In genomic region chr5:73368845-73369447, GRCm38 (mm10) we compare ENCODE assay signal across 26 mouse cellular contexts. TPM values are rescaled to one million over a fixed set of nuclear protein-coding genes. Genes with fewer than 3 reads are reported as not detected.
A peak's percentile ranks its signal among the peaks of the same experiment; 100 is the strongest.
DNase-seq lines count a peak whose midpoint lies in the region; ATAC-seq and TF ChIP-seq lines count a peak whose summit lies in the region.
"Had no signal": no experiment of that assay in that cellular context is flagged by ENCODE, and none has a peak within 500 bp of the region (broad histone marks: within the 10 kb centered on the region; RNA-seq: fewer than 3 reads in every experiment).

No protein-coding gene starts in this region.

- 55% methylated on average over 10 of the region's 10 CpGs for WGBS in stomach, postnatal 0 days

- peak; percentile 90 for DNase-seq in heart, adult 11 months
- no peak for DNase-seq in heart, adult 8-10 months (ENCODE audit: low spot score)
- DNase-seq in left cerebral cortex, postnatal 25 days (ENCODE audit: low spot score in 2 of 2): peak; percentile 55 to 66
- no peak for DNase-seq in left cerebral cortex, postnatal 10 days (ENCODE audit: extremely low spot score in 1 of 2, low spot score in 2 of 2)
- DNase-seq in ZHBTc4 (ENCODE audit: low read depth, low spot score): peak; percentile 51
- no peak for DNase-seq in stomach, postnatal 0 days (ENCODE audit: low spot score)
- no peak for DNase-seq in kidney, adult 9 months
- DNase-seq in adrenal gland, postnatal 4 days (ENCODE audit: low spot score in 2 of 2): no peak
- DNase-seq: adrenal gland, postnatal 10 days; cerebellum, adult 11 months; cerebellum, postnatal 25 days; embryo, embryonic 11 days; forebrain, postnatal 0 days; kidney, postnatal 36 days; spleen, adult 18-20 months had no signal

- ATAC-seq in stomach, postnatal 0 days (ENCODE audit: low FRiP score, low TSS enrichment): peak; percentile 61; the same call in 1 of the 2 replicates
- ATAC-seq: activated CD4-positive, CD25-positive, alpha-beta regulatory T cell, adult 4 months; forebrain, postnatal 0 days; hindbrain, postnatal 0 days had no signal

- intact Hi-C loops in left cerebral cortex, postnatal 25 days (cut with DNase I): loop anchor here (1.0 kb wide), 1 partner anchor 10 kb away; no protein-coding TSS in a partner anchor
- intact Hi-C loops in left cerebral cortex, postnatal 10 days (cut with DNase I): no loop called here

- no peaks in the 10 kb centered on the region for H3K9me3 ChIP-seq in stomach, postnatal 0 days (ENCODE audit: control insufficient read depth, low read length)
- H3K9me3 ChIP-seq: forebrain, embryonic 10.5 days; limb, embryonic 15.5 days; liver, embryonic 15.5 days; midbrain, embryonic 12.5 days; neural tube, embryonic 12.5 days had no signal

- peak overlapping the region; percentile 61 for H3K27ac ChIP-seq in stomach, postnatal 0 days (replicated peaks)
- H3K27ac ChIP-seq: forebrain, embryonic 10.5 days; hindbrain, postnatal 0 days; limb, embryonic 15.5 days; liver, embryonic 15.5 days; midbrain, embryonic 12.5 days; neural tube, embryonic 12.5 days had no signal

- no peak for TF ChIP-seq CTCF in stomach, postnatal 0 days (IDR thresholded peaks at IDR 0.05; ENCODE audit: low read depth)

- no peak for TF ChIP-seq EP300 in stomach, postnatal 0 days (optimal IDR thresholded peaks at IDR 0.05)

- H3K27me3 ChIP-seq in stomach, postnatal 0 days (ENCODE audit: control insufficient read depth, insufficient read depth, low read length): no peaks in the 10 kb centered on the region
- H3K27me3 ChIP-seq: limb, embryonic 15.5 days; neural tube, embryonic 12.5 days had no signal

- H3K9ac ChIP-seq in stomach, postnatal 0 days (ENCODE audit: low read length): no peak overlapping the region
- H3K9ac ChIP-seq: forebrain, postnatal 0 days; limb, embryonic 15.5 days; liver, embryonic 15.5 days; midbrain, embryonic 12.5 days; neural tube, embryonic 12.5 days had no signal

- no peak overlapping the region for H3K4me2 ChIP-seq in stomach, postnatal 0 days (replicated peaks; ENCODE audit: low read depth)
- H3K4me2 ChIP-seq: limb, embryonic 15.5 days; liver, embryonic 15.5 days; midbrain, embryonic 12.5 days; neural tube, embryonic 12.5 days had no signal

- H3K4me1 ChIP-seq in stomach, postnatal 0 days (replicated peaks; ENCODE audit: control insufficient read depth, insufficient read depth): no peaks in the 10 kb centered on the region
- H3K4me1 ChIP-seq: midbrain, embryonic 12.5 days; neural tube, embryonic 12.5 days had no signal

- no peaks in the 10 kb centered on the region for H3K36me3 ChIP-seq in stomach, postnatal 0 days (ENCODE audit: control insufficient read depth, insufficient read depth, low read length)
- H3K36me3 ChIP-seq: forebrain, embryonic 10.5 days; limb, embryonic 15.5 days; liver, embryonic 15.5 days; midbrain, embryonic 12.5 days; neural tube, embryonic 12.5 days had no signal

- no peak overlapping the region for H3K4me3 ChIP-seq in stomach, postnatal 0 days (ENCODE audit: low read depth, low read length)
- H3K4me3 ChIP-seq: forebrain, embryonic 10.5 days; limb, embryonic 15.5 days; liver, embryonic 15.5 days; midbrain, embryonic 12.5 days; neural tube, embryonic 12.5 days had no signal

RNA-seq across cellular contexts. Expression of gene Ociad2, which starts 28.1 kb away (rescaled TPM):
- total RNA-seq in heart, adult 8-10 months (2022): 10 to 100 TPM; 10.4 to 20.9 (median 15.1) TPM
- 100 to 1,000 TPM; 122 to 128 TPM for total RNA-seq in left cerebral cortex, postnatal 25 days (2021)
- total RNA-seq in left cerebral cortex, postnatal 10 days (2021): 10 to 100 TPM; 48.6 to 55.2 TPM
- polyA plus RNA-seq in stomach, postnatal 0 days (2015; fragmentation: Nextera tagmentation; extraction: Ambion mirVana): 162 and 173 TPM in 2 replicates
- 10 to 100 TPM; 11.4 to 11.7 TPM for total RNA-seq in adrenal gland, postnatal 4 days (2021)

RNA-seq across cellular contexts. Expression of gene Cwh43, which starts 36.9 kb away (rescaled TPM):
- not detected for total RNA-seq in heart, adult 8-10 months (2022)
- total RNA-seq in left cerebral cortex, postnatal 25 days (2021): 1 to 10 TPM; 1.9 to 2.2 TPM
- 1 to 10 TPM; 6.7 to 8.2 TPM for total RNA-seq in left cerebral cortex, postnatal 10 days (2021)
- 8.6 and 10.9 TPM in 2 replicates for polyA plus RNA-seq in stomach, postnatal 0 days (2015; fragmentation: Nextera tagmentation; extraction: Ambion mirVana)
- under 1 TPM; 0.23 to 0.25 TPM for total RNA-seq in adrenal gland, postnatal 4 days (2021)
- total RNA-seq: adrenal gland, postnatal 10 days; gastrocnemius, adult 8-10 months; hematopoietic stem cell, adult 5-6 weeks had no signal
- polyA plus RNA-seq: forebrain, embryonic 10.5 days; heart, embryonic 16.5 days; liver, embryonic 15.5 days; neural tube, embryonic 12.5 days; stomach, embryonic 14.5 days had no signal

Comparison
In these comparisons a context has a peak if more than half of its experiments do, and no peak if none do; other contexts are left out.
1. DNase-seq: peak in heart, adult 11 months (single experiment), left cerebral cortex, postnatal 25 days (2 of 2) and ZHBTc4 (single experiment); none in heart, adult 8-10 months (single experiment), left cerebral cortex, postnatal 10 days (0 of 2), stomach, postnatal 0 days (single experiment), kidney, adult 9 months (single experiment) and adrenal gland, postnatal 4 days (0 of 2).